Mouse (Mus musculus): ENCODE measurements around the gene Olfr846.

The Olfr846 gene

DNA sequence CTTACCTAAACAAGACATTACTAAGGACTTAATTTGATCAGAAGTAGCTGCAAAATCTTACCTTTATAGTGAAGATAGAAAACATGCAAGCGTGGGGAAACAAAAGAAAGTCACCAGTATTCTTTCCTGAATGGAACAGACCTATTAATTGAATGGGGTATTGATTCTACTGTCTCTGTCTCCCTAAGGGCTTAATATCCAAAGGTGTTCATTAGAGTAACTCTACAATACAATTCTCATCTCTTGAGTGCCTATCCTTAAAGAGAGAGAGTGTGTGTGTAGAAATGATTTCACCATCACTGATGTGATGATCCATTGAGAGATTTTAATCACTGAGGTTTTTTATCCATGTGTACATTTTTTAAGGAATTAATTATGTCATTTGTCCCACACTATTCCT, at the start of gene Olfr846:
TSS of gene Olfr846 (minus strand) at position 101 of the 400 bp plus-strand sequence.
- DNase-seq (ENCODE audit: low read depth, low spot score), result no peak

GRCm38 (mm10) chr9:19378569-19378968, 14.8 kb upstream of the Olfr846 start, which contains the start of gene Olfr847:
Olfr847 (minus strand) TSS chr9:19378669.
- DNase-seq (ENCODE audit: low read depth, low spot score), result no peak

DNA sequence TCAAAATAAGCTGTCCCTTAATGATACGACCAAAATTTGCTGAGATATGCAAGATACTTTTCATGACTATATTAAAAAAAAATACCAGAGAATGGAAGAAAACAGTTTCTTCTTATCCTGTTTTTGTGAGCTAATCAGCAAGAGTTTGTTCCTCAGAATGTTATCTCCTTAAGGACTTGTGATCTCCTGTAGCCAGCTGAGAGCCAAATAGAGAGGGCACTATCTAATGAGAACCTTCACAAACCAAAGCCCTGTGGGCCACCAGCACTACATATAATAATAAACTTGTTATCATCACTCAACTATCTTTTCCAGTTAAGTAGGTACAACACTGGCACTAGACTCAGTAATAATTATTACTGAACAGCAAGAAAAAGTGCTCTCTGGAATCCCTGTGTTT, 27.6 kb downstream of the Olfr846 start, which contains the start of gene Olfr845:
TSS of gene Olfr845 (plus strand) at position 301 of the 400 bp plus-strand sequence.
- DNase-seq (ENCODE audit: low read depth, low spot score), result no peak

DNA sequence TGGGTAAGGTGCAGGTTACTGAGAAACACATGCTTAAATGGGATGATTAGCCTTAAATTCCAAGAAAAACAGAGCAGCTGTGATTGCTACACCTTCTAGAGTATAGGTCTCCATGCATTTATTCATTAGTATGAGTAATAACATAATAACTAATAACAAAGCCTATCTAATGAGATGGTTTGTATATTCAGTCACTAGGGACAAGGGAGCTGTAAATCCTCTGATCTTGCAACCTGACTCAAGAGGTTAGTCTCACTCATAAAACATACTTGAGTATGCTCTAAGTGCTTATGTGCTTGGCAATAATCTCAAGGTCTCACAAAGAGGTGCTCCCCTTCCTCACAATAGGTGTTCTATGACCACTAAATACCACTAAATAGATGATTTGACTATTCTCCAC, 47.8 kb downstream of the Olfr846 start, which contains the start of gene Olfr844:
TSS of gene Olfr844 (plus strand) at position 301 of the 400 bp plus-strand sequence.
- no peak for DNase-seq (ENCODE audit: low read depth, low spot score)
